Mouse (Mus musculus): ENCODE measurements around the gene Zmym6. TPM values are rescaled to one million over a fixed set of nuclear protein-coding genes. Genes with fewer than 3 reads are reported as not detected.
"Not testable (repeated sequence)": the region's sequence is repeated elsewhere in the genome, so short reads cannot be mapped to it uniquely, and the experiment has no call there.

Gene Zmym6
- polyA plus RNA-seq, 2 experiments = 18.7 to 34.4 TPM

- H3K9me3 ChIP-seq (ENCODE audit: control insufficient read depth, low read length) = no peaks in the 10 kb centered on the region
- no peaks in the 10 kb centered on the region for H3K27me3 ChIP-seq (ENCODE audit: control insufficient read depth, insufficient read depth, low read length)
- no peak for TF ChIP-seq POLR2A (IDR thresholded peaks at IDR 0.05; ENCODE audit: borderline replicate concordance, extremely low read depth, insufficient read depth, insufficient read length)
- H3K4me3 ChIP-seq (replicated peaks; ENCODE audit: low read length) = no peak overlapping the region
- H3K4me1 ChIP-seq (ENCODE audit: control insufficient read depth, insufficient read depth, low read length) = no peaks in the 10 kb centered on the region
- no peak for DNase-seq (ENCODE audit: low spot score)
- H3K9ac ChIP-seq (ENCODE audit: low read depth, low read length, severe bottlenecking) = no peak overlapping the region
- WGBS = 83% methylated on average over 1 of the region's 1 CpGs
- ATAC-seq (ENCODE audit: low FRiP score, low read depth) = no peak
- H3K27ac ChIP-seq (replicated peaks; ENCODE audit: low read depth, low read length) = no peak overlapping the region
- H3K4me2 ChIP-seq (replicated peaks; ENCODE audit: low read depth, low read length, severe bottlenecking) = no peak overlapping the region
- H3K36me3 ChIP-seq (ENCODE audit: control insufficient read depth, insufficient read depth, low read length) = peaks cover 17% of the 10 kb centered on the region; the same call in 1 of the 2 replicates
Measured at GRCm38 (mm10) chr4:127085761-127086160, 8.6 kb downstream of the Zmym6 start.

DNA sequence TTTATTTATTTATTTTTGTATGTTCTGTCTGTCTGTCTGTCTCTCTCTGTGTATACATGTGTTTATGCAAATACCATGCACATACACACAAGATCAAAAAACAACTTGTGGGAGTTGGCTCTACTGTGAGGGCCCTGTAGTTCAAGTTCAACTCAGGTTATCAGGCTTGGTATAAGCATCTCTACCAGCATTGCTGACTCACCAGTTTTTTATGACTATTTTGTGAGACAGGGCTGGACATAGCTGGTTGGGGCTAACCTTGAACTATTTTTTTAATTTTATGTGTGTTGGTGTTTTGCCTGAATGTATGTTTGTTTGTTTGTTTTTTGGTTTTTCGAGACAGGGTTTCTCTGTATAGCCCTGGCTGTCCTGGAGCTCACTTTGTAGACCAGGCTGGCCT lies 14.0 kb downstream of the Zmym6 start:
- WGBS = 89% methylated on average over 1 of the region's 1 CpGs
- Histone ChIP-seq H3K27me3 (ENCODE audit: control insufficient read depth, insufficient read depth, low read length) (no peaks in the 10 kb centered on the region), H3K9me3 (ENCODE audit: control insufficient read depth, low read length) (no peaks in the 10 kb centered on the region), H3K36me3 (ENCODE audit: control insufficient read depth, insufficient read depth, low read length) (peaks cover 26% of the 10 kb centered on the region), H3K9ac (ENCODE audit: low read depth, low read length, severe bottlenecking) (no peak overlapping the region), H3K4me2 (replicated peaks; ENCODE audit: low read depth, low read length, severe bottlenecking) (no peak overlapping the region), H3K4me3 (replicated peaks; ENCODE audit: low read length) (no peak overlapping the region), H3K4me1 (ENCODE audit: control insufficient read depth, insufficient read depth, low read length) (no peaks in the 10 kb centered on the region), H3K27ac (replicated peaks; ENCODE audit: low read depth, low read length) (no peak overlapping the region)
- no peak for TF ChIP-seq POLR2A (IDR thresholded peaks at IDR 0.05; ENCODE audit: borderline replicate concordance, extremely low read depth, insufficient read depth, insufficient read length)
- DNase-seq (ENCODE audit: low spot score) = no peak
- no peak for ATAC-seq (ENCODE audit: low FRiP score, low read depth)

DNA sequence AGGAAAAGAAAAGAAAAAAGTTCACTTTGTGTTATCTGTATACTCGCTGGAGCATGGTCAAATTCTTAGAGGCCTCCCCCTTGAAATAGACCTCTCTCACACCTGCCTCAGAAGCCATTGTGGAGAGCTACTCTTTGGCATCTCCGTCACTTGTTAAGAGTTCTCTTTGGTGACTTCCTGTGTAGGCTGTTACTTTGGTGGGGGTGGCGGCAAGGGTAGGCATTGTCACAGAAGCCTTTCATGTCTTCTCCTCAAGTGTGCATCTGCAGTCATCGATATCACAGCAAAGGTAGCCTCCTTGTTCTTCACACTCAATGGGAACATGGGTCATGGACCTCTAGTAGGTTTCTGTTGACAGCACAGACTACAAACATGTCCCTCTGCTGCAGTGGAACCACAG lies 17.9 kb downstream of the Zmym6 start:
- Histone ChIP-seq H3K27ac (replicated peaks; ENCODE audit: low read depth, low read length) (no peak overlapping the region), H3K4me3 (replicated peaks; ENCODE audit: low read length) (no peak overlapping the region), H3K4me1 (ENCODE audit: control insufficient read depth, insufficient read depth, low read length) (no peaks in the 10 kb centered on the region), H3K36me3 (ENCODE audit: control insufficient read depth, insufficient read depth, low read length) (peaks cover 18% of the 10 kb centered on the region), H3K4me2 (replicated peaks; ENCODE audit: low read depth, low read length, severe bottlenecking) (no peak overlapping the region), H3K27me3 (ENCODE audit: control insufficient read depth, insufficient read depth, low read length) (no peaks in the 10 kb centered on the region), H3K9ac (ENCODE audit: low read depth, low read length, severe bottlenecking) (no peak overlapping the region), H3K9me3 (ENCODE audit: control insufficient read depth, low read length) (no peaks in the 10 kb centered on the region)
- no peak for TF ChIP-seq POLR2A (IDR thresholded peaks at IDR 0.05; ENCODE audit: borderline replicate concordance, extremely low read depth, insufficient read depth, insufficient read length)
- no peak for ATAC-seq (ENCODE audit: low FRiP score, low read depth)
- DNase-seq (ENCODE audit: low spot score) = no peak
- WGBS = 92% methylated on average over 4 of the region's 4 CpGs

DNA sequence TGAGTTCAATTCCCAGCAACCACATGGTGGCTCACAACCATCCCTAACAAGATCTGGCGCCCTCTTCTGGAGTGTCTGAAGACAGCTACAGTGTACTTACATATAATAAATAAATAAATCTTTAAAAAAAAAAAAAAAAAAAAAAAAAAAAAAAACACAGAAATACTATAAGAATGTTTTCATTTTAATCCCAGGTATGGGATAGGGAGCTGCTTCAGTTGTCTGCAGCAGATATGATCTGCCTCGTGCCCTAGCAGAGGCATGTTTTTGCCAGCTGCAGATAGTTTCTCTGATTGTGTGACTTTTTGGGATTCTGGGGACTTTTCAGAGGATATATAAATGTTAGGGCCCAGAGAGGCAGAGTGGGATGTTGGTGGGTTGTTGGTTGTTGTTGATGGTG lies 22.4 kb downstream of the Zmym6 start:
- not testable (repeated sequence) for H3K9ac ChIP-seq (ENCODE audit: low read depth, low read length, severe bottlenecking); H3K4me2 ChIP-seq (replicated peaks; ENCODE audit: low read depth, low read length, severe bottlenecking); DNase-seq (ENCODE audit: low spot score); H3K27ac ChIP-seq (replicated peaks; ENCODE audit: low read depth, low read length); H3K27me3 ChIP-seq (ENCODE audit: control insufficient read depth, insufficient read depth, low read length); H3K4me1 ChIP-seq (ENCODE audit: control insufficient read depth, insufficient read depth, low read length); ATAC-seq (ENCODE audit: low FRiP score, low read depth); H3K4me3 ChIP-seq (replicated peaks; ENCODE audit: low read length); H3K9me3 ChIP-seq (ENCODE audit: control insufficient read depth, low read length)
- peaks cover 17% of the 10 kb centered on the region for H3K36me3 ChIP-seq (ENCODE audit: control insufficient read depth, insufficient read depth, low read length)
- 91% methylated on average over 1 of the region's 2 CpGs for WGBS

DNA sequence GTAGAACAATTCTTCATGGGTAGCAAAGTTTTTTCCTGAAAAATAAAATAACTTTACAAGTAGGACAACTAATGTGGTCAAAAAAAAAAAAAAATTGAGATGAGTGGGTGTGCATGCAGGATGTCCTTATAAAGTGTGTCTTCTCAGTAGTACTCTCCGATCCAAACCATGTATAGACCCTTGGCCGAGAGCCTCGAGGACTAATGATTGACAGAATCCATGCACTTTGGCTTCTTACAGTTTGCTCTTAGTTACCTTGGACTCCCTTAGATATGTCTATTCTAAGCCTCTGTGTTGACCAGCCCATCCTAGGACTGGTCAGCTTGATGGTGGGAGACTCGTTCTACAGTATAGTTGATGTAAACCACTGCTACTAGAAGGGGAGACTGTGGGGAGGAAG lies 30.4 kb downstream of the Zmym6 start:
- no peaks in the 10 kb centered on the region for H3K4me1 ChIP-seq (ENCODE audit: control insufficient read depth, insufficient read depth, low read length)
- TF ChIP-seq POLR2A (IDR thresholded peaks at IDR 0.05; ENCODE audit: borderline replicate concordance, extremely low read depth, insufficient read depth, insufficient read length) = no peak
- H3K9me3 ChIP-seq (ENCODE audit: control insufficient read depth, low read length) = no peaks in the 10 kb centered on the region
- H3K27ac ChIP-seq (replicated peaks; ENCODE audit: low read depth, low read length) = no peak overlapping the region
- H3K4me2 ChIP-seq (replicated peaks; ENCODE audit: low read depth, low read length, severe bottlenecking) = no peak overlapping the region
- 93% methylated on average over 4 of the region's 4 CpGs for WGBS
- DNase-seq (ENCODE audit: low spot score) (no peak), ATAC-seq (ENCODE audit: low FRiP score, low read depth) (no peak)
- H3K27me3 ChIP-seq (ENCODE audit: control insufficient read depth, insufficient read depth, low read length) = no peaks in the 10 kb centered on the region
- peaks cover 28% of the 10 kb centered on the region for H3K36me3 ChIP-seq (ENCODE audit: control insufficient read depth, insufficient read depth, low read length)
- H3K4me3 ChIP-seq (replicated peaks; ENCODE audit: low read length) = no peak overlapping the region
- no peak overlapping the region for H3K9ac ChIP-seq (ENCODE audit: low read depth, low read length, severe bottlenecking)

DNA sequence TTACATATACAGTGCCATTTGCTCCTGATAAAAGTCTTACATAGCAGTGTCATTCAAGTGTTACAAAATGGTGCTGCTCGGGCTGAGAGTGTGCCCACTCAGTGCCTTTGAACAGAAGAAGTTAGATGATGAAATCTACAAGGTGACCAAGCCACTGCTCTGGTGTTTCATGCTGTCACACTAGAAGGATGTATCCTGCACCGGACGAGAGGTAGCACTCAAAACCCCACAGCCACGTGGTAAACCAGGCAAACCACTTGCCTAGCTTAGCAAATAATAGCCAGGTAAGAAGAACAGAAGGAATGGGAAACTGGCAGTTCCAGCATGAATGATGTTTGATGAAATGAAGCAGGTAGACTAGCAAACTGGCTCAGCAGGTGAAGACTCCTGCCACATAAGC lies 33.4 kb downstream of the Zmym6 start:
- WGBS = 75% methylated on average over 4 of the region's 4 CpGs
- Histone ChIP-seq H3K27ac (replicated peaks; ENCODE audit: low read depth, low read length) (no peak overlapping the region), H3K27me3 (ENCODE audit: control insufficient read depth, insufficient read depth, low read length) (no peaks in the 10 kb centered on the region), H3K4me2 (replicated peaks; ENCODE audit: low read depth, low read length, severe bottlenecking) (no peak overlapping the region), H3K4me1 (ENCODE audit: control insufficient read depth, insufficient read depth, low read length) (no peaks in the 10 kb centered on the region), H3K9ac (ENCODE audit: low read depth, low read length, severe bottlenecking) (no peak overlapping the region), H3K9me3 (ENCODE audit: control insufficient read depth, low read length) (no peaks in the 10 kb centered on the region), H3K36me3 (ENCODE audit: control insufficient read depth, insufficient read depth, low read length) (peaks cover 23% of the 10 kb centered on the region), H3K4me3 (replicated peaks; ENCODE audit: low read length) (no peak overlapping the region)
- DNase-seq (ENCODE audit: low spot score) (no peak), ATAC-seq (ENCODE audit: low FRiP score, low read depth) (no peak)
- TF ChIP-seq POLR2A (IDR thresholded peaks at IDR 0.05; ENCODE audit: borderline replicate concordance, extremely low read depth, insufficient read depth, insufficient read length) = no peak

All from limb, embryonic 14.5 days (tissue).